Mouse (Mus musculus): ENCODE measurements at regions not wholly inside any gene's neighbourhood (a gene's known extent, or its start where the extent isn't known, plus 50 kb on each side); places are given as distances from the start of the nearest gene placed in this dataset.

GRCm38 (mm10) chr10:72410305-72410704 is 244.3 kb upstream of the Zwint start:
- TF ChIP-seq CTCF (IDR thresholded peaks at IDR 0.05) (no peak), EP300 (IDR thresholded peaks at IDR 0.05) (no peak)
